Mouse (Mus musculus): ENCODE measurements at regions not wholly inside any gene's neighbourhood (a gene's known extent, or its start where the extent isn't known, plus 50 kb on each side); places are given as distances from the start of the nearest gene placed in this dataset.

DNA sequence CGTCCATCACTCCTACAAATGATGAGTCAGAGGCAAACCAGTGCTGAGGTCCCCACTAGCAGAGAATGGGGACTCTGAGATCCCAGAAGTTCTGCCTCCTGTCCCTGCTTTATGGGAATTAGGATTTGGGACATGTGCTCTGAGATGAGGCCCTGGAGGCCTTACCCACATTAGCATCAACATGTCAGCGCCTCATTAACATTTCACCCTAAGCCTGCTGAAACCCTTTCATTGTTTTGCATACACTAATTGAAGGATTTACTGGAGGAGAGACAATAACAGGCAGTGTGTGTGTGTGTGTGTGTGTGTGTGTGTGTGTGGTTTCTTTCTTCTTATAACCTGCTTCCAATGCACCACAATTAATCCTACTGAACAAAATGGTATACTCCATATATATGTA lies 178.7 kb downstream of the Sec61b start:
- TF ChIP-seq CTCF (IDR thresholded peaks at IDR 0.05; ENCODE audit: insufficient read depth, low read length): no peak
- TF ChIP-seq POLR2A (IDR thresholded peaks at IDR 0.05; ENCODE audit: borderline replicate concordance, extremely low read depth, low read depth, low read length): no peak
- H3K4me3 ChIP-seq (replicated peaks; ENCODE audit: extremely low read depth, low read depth, low read length): no peak overlapping the region
- H3K4me1 ChIP-seq (ENCODE audit: control insufficient read depth, insufficient read depth, low read length): no peaks in the 10 kb centered on the region
- 90% methylated on average over 2 of the region's 2 CpGs for WGBS
- no peak for DNase-seq

DNA sequence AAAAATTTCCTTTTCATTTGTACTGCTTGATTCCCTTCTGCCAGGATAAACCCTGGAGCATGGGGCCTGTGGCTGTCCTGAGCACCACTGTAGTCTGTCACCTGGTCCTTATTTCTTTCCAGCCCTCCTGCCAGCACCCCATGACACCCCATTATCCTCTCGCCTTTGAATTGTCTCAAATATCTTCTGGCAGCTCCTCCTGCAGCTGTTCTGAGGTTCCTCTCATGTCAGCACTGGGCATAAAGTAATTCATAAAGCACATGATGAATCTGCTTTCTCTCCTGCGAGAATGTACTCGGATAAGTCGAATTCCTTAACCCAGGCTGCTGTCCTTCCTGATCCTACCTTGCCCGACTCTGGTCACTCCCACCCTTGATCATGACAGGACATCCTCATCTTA lies 195.1 kb downstream of the Sec61b start:
- DNase-seq: no peak
- no peak overlapping the region for H3K4me3 ChIP-seq (replicated peaks; ENCODE audit: extremely low read depth, low read depth, low read length)
- no peaks in the 10 kb centered on the region for H3K4me1 ChIP-seq (ENCODE audit: control insufficient read depth, insufficient read depth, low read length)
- 52% methylated on average over 5 of the region's 5 CpGs for WGBS
- no peak for TF ChIP-seq POLR2A (IDR thresholded peaks at IDR 0.05; ENCODE audit: borderline replicate concordance, extremely low read depth, low read depth, low read length)
- TF ChIP-seq CTCF (IDR thresholded peaks at IDR 0.05; ENCODE audit: insufficient read depth, low read length): no peak

DNA sequence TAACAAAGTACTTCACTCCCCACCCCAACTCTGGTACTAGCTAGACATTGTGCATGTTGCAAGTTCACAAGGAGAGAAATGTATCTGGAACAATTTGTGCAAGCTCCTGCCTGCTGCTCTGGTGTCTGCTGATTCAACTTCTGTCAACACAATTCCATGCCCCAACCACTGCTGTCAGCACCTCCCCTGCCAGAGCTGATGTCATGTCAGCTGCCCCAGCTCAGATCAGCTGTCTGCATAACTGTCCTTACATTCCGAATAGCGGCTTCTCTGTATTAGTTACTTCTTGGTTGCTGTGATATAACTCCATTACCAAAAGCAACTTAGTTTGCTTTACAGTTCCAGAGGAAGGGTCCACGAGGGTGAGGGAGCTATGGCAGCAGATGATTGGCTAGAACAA lies 196.0 kb downstream of the Sec61b start:
- no peak for DNase-seq
- TF ChIP-seq POLR2A (IDR thresholded peaks at IDR 0.05; ENCODE audit: borderline replicate concordance, extremely low read depth, low read depth, low read length) (no peak), CTCF (IDR thresholded peaks at IDR 0.05; ENCODE audit: insufficient read depth, low read length) (no peak)
- H3K4me1 ChIP-seq (ENCODE audit: control insufficient read depth, insufficient read depth, low read length): no peaks in the 10 kb centered on the region
- WGBS: 56% methylated on average over 3 of the region's 3 CpGs
- H3K4me3 ChIP-seq (replicated peaks; ENCODE audit: extremely low read depth, low read depth, low read length): no peak overlapping the region

DNA sequence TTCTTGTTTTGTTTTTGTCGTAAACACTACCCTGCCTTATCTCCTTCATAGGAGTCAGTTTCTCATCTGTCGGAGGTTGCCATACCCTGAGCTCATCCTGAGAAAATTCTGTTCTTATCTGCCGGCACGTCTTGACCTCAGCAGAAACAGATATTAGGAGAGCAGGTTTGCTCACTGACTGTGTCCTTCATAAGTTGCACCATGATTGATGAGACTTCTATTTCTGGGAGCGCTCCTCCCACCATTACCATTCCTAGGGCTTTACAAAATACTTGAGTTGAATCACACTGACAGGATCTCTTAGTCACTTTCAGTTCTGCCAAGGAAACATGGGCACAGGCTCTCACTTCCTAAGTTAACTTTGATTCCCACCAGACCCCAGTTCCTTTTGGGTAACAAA lies 196.9 kb downstream of the Sec61b start:
- DNase-seq: no peak
- WGBS: 71% methylated on average over 5 of the region's 5 CpGs
- TF ChIP-seq CTCF (IDR thresholded peaks at IDR 0.05; ENCODE audit: insufficient read depth, low read length) (no peak), POLR2A (IDR thresholded peaks at IDR 0.05; ENCODE audit: borderline replicate concordance, extremely low read depth, low read depth, low read length) (no peak)
- Histone ChIP-seq H3K4me1 (ENCODE audit: control insufficient read depth, insufficient read depth, low read length) (no peaks in the 10 kb centered on the region), H3K4me3 (replicated peaks; ENCODE audit: extremely low read depth, low read depth, low read length) (no peak overlapping the region)

DNA sequence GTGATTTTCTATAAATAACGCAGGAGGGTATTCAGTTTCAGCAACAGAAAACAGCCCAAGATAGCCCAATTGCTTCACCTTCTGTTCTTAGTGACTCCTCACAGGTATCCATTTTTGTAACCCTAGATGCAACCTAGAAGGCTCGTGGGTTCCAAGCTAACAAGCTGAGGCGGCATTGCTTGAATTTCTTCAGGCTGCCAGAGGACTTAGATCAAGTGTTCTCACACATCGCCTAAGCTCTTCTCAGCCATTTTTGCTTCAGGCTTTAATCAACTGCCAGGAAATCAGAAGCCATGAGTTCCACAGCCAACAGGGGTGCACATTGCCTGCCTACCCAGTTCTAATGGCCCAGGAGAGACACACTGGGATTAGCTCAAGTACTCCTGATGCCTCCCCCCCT lies 206.7 kb downstream of the Sec61b start:
- TF ChIP-seq POLR2A (IDR thresholded peaks at IDR 0.05; ENCODE audit: borderline replicate concordance, extremely low read depth, low read depth, low read length): no peak
- no peak for TF ChIP-seq CTCF (IDR thresholded peaks at IDR 0.05; ENCODE audit: insufficient read depth, low read length)

DNA sequence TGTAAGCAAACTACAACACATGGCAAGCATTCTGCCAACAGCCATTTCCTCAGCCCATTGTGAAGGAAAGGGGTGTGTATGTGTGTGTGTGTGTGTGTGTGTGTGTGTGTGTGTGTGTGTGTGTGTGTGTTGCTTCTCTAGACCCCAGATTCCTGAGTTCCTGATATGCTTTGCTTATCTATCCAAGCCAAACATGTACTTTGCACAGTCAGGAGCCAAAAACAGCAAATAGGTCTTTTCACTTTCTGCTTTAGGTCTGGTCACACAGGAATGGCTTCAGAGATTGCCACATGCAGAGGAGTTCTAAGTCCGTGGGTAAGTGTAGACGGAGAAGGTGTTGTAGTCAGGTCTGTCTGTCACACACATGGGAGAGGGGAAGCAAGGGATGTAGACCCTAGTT lies 216.7 kb downstream of the Sec61b start:
- DNase-seq: no peak
- 71% methylated on average over 2 of the region's 2 CpGs for WGBS

More for the DNA sequence above, 206.7 kb downstream of the Sec61b start:
- Histone ChIP-seq H3K4me3 (replicated peaks; ENCODE audit: extremely low read depth, low read depth, low read length) (no peak overlapping the region), H3K4me1 (ENCODE audit: control insufficient read depth, insufficient read depth, low read length) (no peaks in the 10 kb centered on the region)
- WGBS: 86% methylated on average over 4 of the region's 4 CpGs
- DNase-seq: no peak

DNA sequence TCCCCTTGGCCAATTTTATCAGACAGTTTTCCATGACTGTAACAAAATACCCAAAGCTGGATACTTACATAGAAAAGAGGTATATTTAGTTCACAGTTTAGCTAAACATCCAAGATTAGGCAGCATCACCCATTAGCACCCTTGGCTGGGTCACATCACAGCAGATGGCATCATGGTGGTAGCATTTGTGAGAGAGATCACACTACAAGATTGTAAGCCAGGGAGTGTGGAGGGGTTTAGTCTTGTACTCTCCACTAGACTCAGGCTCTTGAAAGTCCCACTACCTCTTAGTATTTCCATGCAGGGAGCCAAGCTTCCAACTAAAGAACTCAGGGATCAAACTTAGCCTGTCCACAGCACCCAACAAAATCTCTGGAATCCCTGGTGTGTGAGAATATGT lies 218.2 kb downstream of the Sec61b start:
- no peak for DNase-seq
- no peak overlapping the region for H3K4me3 ChIP-seq (replicated peaks; ENCODE audit: extremely low read depth, low read depth, low read length)
- H3K4me1 ChIP-seq (ENCODE audit: control insufficient read depth, insufficient read depth, low read length): no peaks in the 10 kb centered on the region
- TF ChIP-seq POLR2A (IDR thresholded peaks at IDR 0.05; ENCODE audit: borderline replicate concordance, extremely low read depth, low read depth, low read length) (no peak), CTCF (IDR thresholded peaks at IDR 0.05; ENCODE audit: insufficient read depth, low read length) (no peak)

More for the DNA sequence above, 216.7 kb downstream of the Sec61b start:
- Histone ChIP-seq H3K4me3 (replicated peaks; ENCODE audit: extremely low read depth, low read depth, low read length) (no peak overlapping the region), H3K4me1 (ENCODE audit: control insufficient read depth, insufficient read depth, low read length) (no peaks in the 10 kb centered on the region)
- TF ChIP-seq CTCF (IDR thresholded peaks at IDR 0.05; ENCODE audit: insufficient read depth, low read length) (no peak), POLR2A (IDR thresholded peaks at IDR 0.05; ENCODE audit: borderline replicate concordance, extremely low read depth, low read depth, low read length) (no peak)

DNA sequence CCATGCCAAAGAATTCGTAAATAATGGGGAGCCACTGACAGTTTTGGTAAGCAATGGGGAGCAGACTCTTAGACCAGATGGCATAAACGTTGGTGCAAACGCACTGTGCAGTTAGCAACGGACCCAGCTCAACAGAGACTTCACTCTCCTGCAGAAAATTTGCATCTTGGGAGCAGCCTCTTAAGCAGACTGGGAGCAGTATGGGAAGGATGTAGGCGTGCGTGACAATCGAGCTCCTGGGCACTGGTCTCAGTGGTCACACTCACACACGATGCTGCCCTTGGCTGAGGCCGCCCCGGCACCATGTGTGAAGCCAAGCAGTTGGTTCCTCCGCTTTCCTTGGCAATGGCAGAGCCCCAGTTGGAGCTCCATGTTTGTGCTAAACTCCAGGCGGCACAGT lies 218.8 kb downstream of the Sec61b start:
- TF ChIP-seq POLR2A (IDR thresholded peaks at IDR 0.05; ENCODE audit: borderline replicate concordance, extremely low read depth, low read depth, low read length): no peak
- no peak for TF ChIP-seq CTCF (IDR thresholded peaks at IDR 0.05; ENCODE audit: insufficient read depth, low read length)
- H3K4me3 ChIP-seq (replicated peaks; ENCODE audit: extremely low read depth, low read depth, low read length): no peak overlapping the region

DNA sequence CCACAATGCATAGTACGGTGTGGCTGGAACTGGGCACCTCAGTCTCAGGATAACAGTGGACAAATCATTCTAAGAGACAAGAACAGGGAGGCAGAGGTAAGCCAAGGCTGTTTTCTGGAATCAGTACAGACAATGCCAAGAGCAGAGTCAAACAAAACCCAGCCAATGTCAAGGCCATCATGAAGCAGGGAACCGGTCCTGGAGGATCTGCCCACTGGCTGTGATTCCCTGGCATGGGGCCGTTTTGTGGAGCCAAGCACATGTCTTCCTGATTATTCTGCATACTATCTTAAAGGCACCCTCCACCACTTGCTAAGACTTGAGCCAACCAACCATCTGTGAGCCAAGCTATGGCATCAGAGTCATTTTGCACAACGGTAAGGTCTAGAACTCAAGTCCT lies 222.6 kb downstream of the Sec61b start:
- TF ChIP-seq CTCF (IDR thresholded peaks at IDR 0.05; ENCODE audit: insufficient read depth, low read length): no peak
- no peak overlapping the region for H3K4me3 ChIP-seq (replicated peaks; ENCODE audit: extremely low read depth, low read depth, low read length)
- no peaks in the 10 kb centered on the region for H3K4me1 ChIP-seq (ENCODE audit: control insufficient read depth, insufficient read depth, low read length)
- no peak for DNase-seq
- 82% methylated on average over 4 of the region's 4 CpGs for WGBS

More for the DNA sequence above, 218.8 kb downstream of the Sec61b start:
- no peaks in the 10 kb centered on the region for H3K4me1 ChIP-seq (ENCODE audit: control insufficient read depth, insufficient read depth, low read length)
- DNase-seq: no peak
- WGBS: 73% methylated on average over 12 of the region's 12 CpGs

DNA sequence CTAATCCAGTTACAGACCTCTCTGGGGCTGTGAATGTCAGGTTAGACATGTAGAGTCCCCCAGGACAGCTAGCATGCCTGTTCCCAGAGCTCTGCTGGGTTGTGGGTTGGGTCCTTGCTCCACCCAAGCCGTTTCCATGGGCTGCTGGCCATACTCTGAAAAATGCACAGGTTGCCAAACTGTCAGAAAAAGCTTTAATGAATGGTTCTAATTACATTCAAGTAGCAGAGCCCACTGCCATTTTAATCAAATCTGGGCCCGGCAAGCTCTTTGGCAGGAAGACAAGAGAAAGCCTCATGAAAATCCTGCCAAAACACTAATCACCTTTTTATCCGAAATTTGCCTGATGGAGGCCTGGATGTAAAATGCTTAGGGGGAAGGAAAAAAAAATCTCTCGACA lies 224.1 kb downstream of the Sec61b start:
- no peak overlapping the region for H3K4me3 ChIP-seq (replicated peaks; ENCODE audit: extremely low read depth, low read depth, low read length)
- DNase-seq: no peak
- TF ChIP-seq POLR2A (IDR thresholded peaks at IDR 0.05; ENCODE audit: borderline replicate concordance, extremely low read depth, low read depth, low read length) (no peak), CTCF (IDR thresholded peaks at IDR 0.05; ENCODE audit: insufficient read depth, low read length) (no peak)
- 53% methylated on average over 4 of the region's 4 CpGs for WGBS
- H3K4me1 ChIP-seq (ENCODE audit: control insufficient read depth, insufficient read depth, low read length): no peaks in the 10 kb centered on the region

DNA sequence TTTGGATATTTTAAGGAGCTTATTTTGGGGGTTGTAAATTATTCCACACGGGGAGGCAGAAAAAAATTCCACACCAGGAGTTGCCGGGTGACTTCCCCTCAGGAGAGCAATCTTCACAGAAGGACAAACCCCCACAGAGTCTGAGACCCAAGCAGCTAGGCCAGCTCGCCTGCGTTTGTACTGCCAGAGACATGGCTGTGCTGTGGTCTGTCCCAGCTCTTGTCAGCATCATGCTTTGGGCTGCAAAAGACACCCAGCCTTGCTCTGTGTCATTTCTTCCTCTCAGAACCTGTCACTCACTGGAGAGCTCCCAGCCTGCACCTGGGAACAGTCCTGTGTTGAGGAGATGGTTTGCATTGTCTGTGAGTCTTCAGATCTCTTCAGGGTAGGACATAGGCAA lies 224.5 kb downstream of the Sec61b start:
- no peak for DNase-seq
- no peak for TF ChIP-seq CTCF (IDR thresholded peaks at IDR 0.05; ENCODE audit: insufficient read depth, low read length)
- no peak for TF ChIP-seq POLR2A (IDR thresholded peaks at IDR 0.05; ENCODE audit: borderline replicate concordance, extremely low read depth, low read depth, low read length)
- Histone ChIP-seq H3K4me3 (replicated peaks; ENCODE audit: extremely low read depth, low read depth, low read length) (no peak overlapping the region), H3K4me1 (ENCODE audit: control insufficient read depth, insufficient read depth, low read length) (no peaks in the 10 kb centered on the region)
- WGBS: 53% methylated on average over 4 of the region's 4 CpGs
